Mouse (Mus musculus) forebrain, postnatal 0 days (tissue): ENCODE results near the gene Spire2. TPM values are rescaled to one million over a fixed set of nuclear protein-coding genes. Genes with fewer than 3 reads are reported as not detected.
A peak's percentile ranks its signal among the peaks of the same experiment; 100 is the strongest.

Experiments used
- ATAC-seq: fragments of 200-750 bp; cut with Nextera tagmentation; 2 replicates; pipeline ENCODE4 v1.8.0; 2017; ENCODE audit warnings: mild to moderate bottlenecking, moderate library complexity
- DNase-seq: peaks from one replicate; pipeline ENCODE4 v3.0.0-alpha.2; 2015
- H3K27ac ChIP-seq: fragments of 300-500 bp; sonication (generic); 2 replicates; pipeline ENCODE4 v1.5.1; 2014; ENCODE audit warnings: low read depth, mild to moderate bottlenecking, antibody characterized with exemption, low read length, moderate library complexity, mixed read lengths
- H3K27me3 ChIP-seq: fragments of 300-500 bp; sonication (generic); 2 replicates; pipeline ENCODE4 v1.6.1; 2014; ENCODE audit warnings: mild to moderate bottlenecking, low read length, mixed read lengths; ENCODE audit not compliant: insufficient read depth
- H3K36me3 ChIP-seq: fragments of 300-500 bp; sonication (generic); 2 replicates; pipeline ENCODE4 v1.6.1; 2014; ENCODE audit warnings: mild to moderate bottlenecking, moderate library complexity; ENCODE audit not compliant: insufficient read depth
- H3K4me1 ChIP-seq: fragments of 300-500 bp; sonication (generic); 2 replicates; pipeline ENCODE4 v1.6.1; 2014; ENCODE audit warnings: antibody characterized with exemption; ENCODE audit not compliant: insufficient read depth
- H3K4me2 ChIP-seq: fragments of 300-500 bp; sonication (generic); 2 replicates; pipeline ENCODE4 v1.6.1; 2014; ENCODE audit warnings: low read depth, mild to moderate bottlenecking, moderate library complexity
- H3K4me3 ChIP-seq: fragments of 300-500 bp; sonication (generic); 2 replicates; pipeline ENCODE4 v1.5.1; 2014; ENCODE audit warnings: low read depth, low read length, mixed read lengths
- H3K9ac ChIP-seq: fragments of 300-500 bp; sonication (generic); 2 replicates; pipeline ENCODE4 v1.6.1; 2014; ENCODE audit warnings: mild to moderate bottlenecking
- H3K9me3 ChIP-seq: fragments of 300-500 bp; sonication (generic); 2 replicates; pipeline ENCODE4 v1.6.1; 2016; ENCODE audit warnings: low read length
- CTCF ChIP-seq: sonication (generic); IDR thresholded peaks from 2 replicates; pipeline ENCODE4 v1.5.1; 2016; ENCODE audit warnings: antibody characterized with exemption, control low read depth, low read depth
- whole genome bisulfite sequencing: fragments of 180-500 bp; shearing (Covaris S2); extraction: QIAGEN DNeasy Blood & Tissue Kit; methylation state at CpG from one replicate; pipeline ENCODE4 v1.1.7; 2014; 5-methylcytosine and 5-hydroxymethylcytosine counted together
- polyA plus RNA-seq: library from polyadenylated mRNA; unstranded; fragments of >200 nt; fragmentation: Nextera tagmentation; extraction: Ambion mirVana; gene quantifications from 2 replicates; pipeline ENCODE4 v1.2.1, GENCODE M21; 2015
- total RNA-seq: library from RNA; depleted of rRNA; stranded (reverse); fragments of >200 nt; gene quantifications from 2 replicates; pipeline ENCODE4 v1.2.3, GENCODE M21; 2014

The Spire2 gene
- total and polyA plus RNA-seq, 2 experiments from 2014 or later, result 24.2 to 37.0 TPM

DNA sequence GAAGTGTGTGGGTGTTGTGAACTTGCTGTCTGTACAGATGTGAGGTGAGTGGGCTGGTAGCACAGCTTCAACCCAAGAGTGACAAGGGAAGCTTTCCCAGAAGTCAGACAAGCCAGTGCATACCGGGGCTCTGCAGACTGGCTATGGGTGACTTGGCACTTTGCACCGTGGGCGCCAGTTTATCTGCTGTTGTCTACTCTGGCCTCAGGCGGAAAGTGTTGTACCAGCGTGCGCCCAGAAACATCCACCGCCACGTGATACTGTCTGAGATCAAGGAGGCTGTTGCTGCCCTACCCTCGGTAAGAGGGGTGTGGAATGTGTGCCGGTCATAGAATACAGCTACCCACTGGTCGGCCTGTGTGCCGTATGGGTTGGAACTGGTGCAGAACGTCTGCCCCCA is 65.8 kb downstream of the Spire2 start:
- Histone ChIP-seq H3K27ac (no peak overlapping the region), H3K4me3 (no peak overlapping the region), H3K4me2 (no peak overlapping the region), H3K27me3 (no peaks in the 10 kb centered on the region), H3K9me3 (no peaks in the 10 kb centered on the region), H3K36me3 (peaks cover 99% of the 10 kb centered on the region), H3K9ac (no peak overlapping the region), H3K4me1 (no peaks in the 10 kb centered on the region)
- WGBS, result 95% methylated on average over 13 of the region's 13 CpGs
- no peak for TF ChIP-seq CTCF
- DNase-seq (no peak), ATAC-seq (no peak)

DNA sequence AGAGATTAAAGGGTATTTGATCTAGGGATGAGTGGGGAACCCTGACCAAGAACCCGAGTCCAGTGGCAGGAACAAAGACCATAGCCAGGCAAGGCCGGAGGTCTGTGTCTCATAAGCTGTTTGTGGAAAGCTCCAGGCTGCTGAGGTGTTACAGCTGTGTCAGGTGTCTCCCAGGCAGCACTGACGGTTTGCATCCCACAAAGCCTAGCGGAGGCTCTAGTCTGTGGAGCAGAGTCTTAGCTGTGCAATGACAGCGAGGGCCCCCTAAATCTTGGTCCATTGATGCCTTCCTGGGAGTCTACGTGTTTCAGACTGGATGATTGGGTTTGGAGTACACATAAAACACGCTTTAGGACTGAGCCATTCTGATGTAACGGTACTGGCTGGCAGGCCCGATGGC is 69.4 kb downstream of the Spire2 start:
- no peak for ATAC-seq
- WGBS, result 89% methylated on average over 9 of the region's 9 CpGs

DNA sequence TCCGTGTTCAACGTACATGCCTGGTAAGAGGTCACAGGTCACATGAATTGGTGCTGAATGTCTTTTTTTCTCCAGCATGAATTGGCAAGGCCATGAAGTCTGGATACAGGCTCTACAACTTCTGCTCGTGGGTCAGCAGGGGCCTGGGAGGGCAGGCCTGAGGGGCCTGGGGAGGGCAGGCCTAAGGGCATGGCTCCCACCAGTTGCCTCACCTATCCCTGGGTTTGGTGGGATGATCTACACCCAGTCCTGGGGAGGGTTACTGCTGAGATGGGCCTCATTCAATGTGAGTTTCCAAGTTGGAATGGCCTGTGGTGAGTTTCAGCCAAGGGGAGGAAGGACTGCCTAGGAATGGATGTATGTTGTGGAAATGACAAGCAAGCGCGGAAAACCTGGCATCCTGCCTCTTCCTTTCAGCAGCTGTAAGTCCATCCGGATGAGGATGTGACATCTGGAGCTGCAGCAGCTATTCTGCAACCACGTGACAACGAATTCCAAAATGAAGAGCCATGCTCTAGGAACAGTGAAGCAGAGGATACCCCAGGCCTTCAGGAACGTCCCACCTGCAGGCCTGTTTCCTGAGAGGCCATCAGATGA is 70.3 kb downstream of the Spire2 start:
- Histone ChIP-seq H3K27ac (no peak overlapping the region), H3K9ac (no peak overlapping the region), H3K36me3 (peaks cover 58% of the 10 kb centered on the region), H3K4me2 (no peak overlapping the region), H3K4me1 (no peaks in the 10 kb centered on the region), H3K4me3 (no peak overlapping the region), H3K9me3 (no peaks in the 10 kb centered on the region), H3K27me3 (no peaks in the 10 kb centered on the region)
- TF ChIP-seq CTCF, result no peak
- DNase-seq (no peak), ATAC-seq (no peak)
- WGBS, result 93% methylated on average over 9 of the region's 9 CpGs

More for the DNA sequence above, 69.4 kb downstream of the Spire2 start:
- H3K36me3 ChIP-seq, result peaks cover 67% of the 10 kb centered on the region
- no peak overlapping the region for H3K4me2 ChIP-seq
- H3K4me3 ChIP-seq, result no peak overlapping the region
- no peaks in the 10 kb centered on the region for H3K27me3 ChIP-seq
- H3K9me3 ChIP-seq, result no peaks in the 10 kb centered on the region
- no peak overlapping the region for H3K27ac ChIP-seq
- TF ChIP-seq CTCF, result no peak
- no peak overlapping the region for H3K9ac ChIP-seq
- no peak for DNase-seq
- no peaks in the 10 kb centered on the region for H3K4me1 ChIP-seq

DNA sequence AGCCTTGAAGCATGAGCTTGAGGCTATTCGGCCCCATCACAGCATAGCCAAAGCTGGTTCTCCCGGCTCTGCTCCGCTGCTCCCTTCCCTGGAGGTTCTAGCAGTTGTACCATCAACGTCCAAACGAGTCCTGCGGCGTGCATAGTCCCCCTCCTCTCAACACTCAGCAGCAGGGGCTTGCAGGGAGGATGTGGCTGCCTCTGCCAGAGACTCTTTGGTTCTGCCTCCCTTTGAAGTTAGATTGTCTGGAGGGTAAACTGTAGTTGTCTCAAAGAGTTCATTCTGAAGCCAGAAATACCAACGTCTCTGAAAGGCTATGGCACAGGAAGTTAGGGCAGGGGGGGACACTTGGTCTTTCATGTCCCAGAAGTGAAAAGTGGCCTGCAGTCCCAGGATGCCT is 72.0 kb downstream of the Spire2 start:
- peaks cover 41% of the 10 kb centered on the region for H3K36me3 ChIP-seq
- no peak for ATAC-seq
- TF ChIP-seq CTCF, result no peak
- H3K4me3 ChIP-seq, result no peak overlapping the region
- 49% methylated on average over 8 of the region's 8 CpGs for WGBS
- H3K9me3 ChIP-seq, result no peaks in the 10 kb centered on the region
- H3K4me2 ChIP-seq, result no peak overlapping the region
- H3K9ac ChIP-seq, result no peak overlapping the region
- H3K27me3 ChIP-seq, result no peaks in the 10 kb centered on the region
- peaks cover 6% of the 10 kb centered on the region; the same call in 1 of the 2 replicates for H3K4me1 ChIP-seq
- H3K27ac ChIP-seq, result no peak overlapping the region
- no peak for DNase-seq

DNA sequence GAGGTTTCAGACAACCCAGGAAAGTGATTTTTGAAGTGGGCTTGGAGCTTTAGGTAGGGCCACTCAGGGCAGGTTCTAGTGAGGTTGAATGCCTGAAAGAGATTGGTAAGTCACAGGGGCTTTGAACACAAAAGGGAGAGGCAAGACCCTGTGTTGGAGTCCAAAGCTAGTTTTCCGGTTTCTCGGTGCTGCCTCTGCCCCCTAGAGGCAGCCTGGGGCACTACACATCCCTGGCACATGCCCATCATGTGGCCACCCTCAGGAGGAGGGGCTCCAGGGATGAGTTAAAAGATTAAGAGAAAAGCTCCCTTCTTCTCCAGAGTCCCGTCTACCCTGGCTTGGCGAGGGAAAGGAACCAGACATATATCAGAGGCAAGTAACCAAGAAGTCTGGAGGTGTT is 74.3 kb downstream of the Spire2 start, which contains the start of gene Mc1r:
Gene Mc1r (plus strand): TSS at position 322 of the 400 bp plus-strand sequence.
- TF ChIP-seq CTCF, result peak; percentile 88
- peaks cover 14% of the 10 kb centered on the region; the same call in 1 of the 2 replicates for H3K4me1 ChIP-seq
- peaks cover 19% of the 10 kb centered on the region for H3K36me3 ChIP-seq
- 7% methylated on average over 4 of the region's 4 CpGs for WGBS
- no peak within 1 kb of the TSS for H3K27ac ChIP-seq
- H3K4me3 ChIP-seq, result no peak within 1 kb of the TSS
- ATAC-seq (no peak), DNase-seq (peak; percentile 88)
- 0 out of 2 replicates have a peak within 1 kb of the TSS, but pooled peaks have one; percentile 22 for H3K9ac ChIP-seq
- H3K4me2 ChIP-seq, result no peak within 1 kb of the TSS
- no peaks in the 10 kb centered on the region for H3K27me3 ChIP-seq
- no peaks in the 10 kb centered on the region for H3K9me3 ChIP-seq

DNA sequence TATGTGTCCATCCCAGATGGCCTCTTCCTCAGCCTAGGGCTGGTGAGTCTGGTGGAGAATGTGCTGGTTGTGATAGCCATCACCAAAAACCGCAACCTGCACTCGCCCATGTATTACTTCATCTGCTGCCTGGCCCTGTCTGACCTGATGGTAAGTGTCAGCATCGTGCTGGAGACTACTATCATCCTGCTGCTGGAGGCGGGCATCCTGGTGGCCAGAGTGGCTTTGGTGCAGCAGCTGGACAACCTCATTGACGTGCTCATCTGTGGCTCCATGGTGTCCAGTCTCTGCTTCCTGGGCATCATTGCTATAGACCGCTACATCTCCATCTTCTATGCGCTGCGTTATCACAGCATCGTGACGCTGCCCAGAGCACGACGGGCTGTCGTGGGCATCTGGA is 75.1 kb downstream of the Spire2 start:
- no peak for DNase-seq
- peaks cover 14% of the 10 kb centered on the region; the same call in 1 of the 2 replicates for H3K4me1 ChIP-seq
- H3K9ac ChIP-seq, result no peak overlapping the region
- H3K36me3 ChIP-seq, result peaks cover 10% of the 10 kb centered on the region
- H3K4me3 ChIP-seq, result no peak overlapping the region
- TF ChIP-seq CTCF, result no peak
- no peaks in the 10 kb centered on the region for H3K27me3 ChIP-seq
- H3K27ac ChIP-seq, result no peak overlapping the region
- WGBS, result 93% methylated on average over 13 of the region's 13 CpGs
- ATAC-seq, result no peak
- H3K9me3 ChIP-seq, result no peaks in the 10 kb centered on the region
- no peak overlapping the region for H3K4me2 ChIP-seq
